Mouse (Mus musculus) adrenal gland, adult 18-20 months (tissue): ENCODE measurements around the gene Dnal4. TPM values are rescaled to one million over a fixed set of nuclear protein-coding genes. Genes with fewer than 3 reads are reported as not detected.

Source experiments
- DNase-seq, 2 experiments: peaks; one replicate each; pipeline ENCODE4 v3.0.0; 2021 to 2022; ENCODE audit warnings: low spot score in 2 of 2
- total RNA-seq, 2 experiments: library from RNA; stranded (reverse); gene quantifications; 1 replicate in 1 of 2; 2 replicates in 1 of 2; pipeline ENCODE4 v1.2.3; 2021

Dnal4 gene
- total RNA-seq, 2 experiments from 2014 or later = 15.0 to 16.6 TPM

DNA sequence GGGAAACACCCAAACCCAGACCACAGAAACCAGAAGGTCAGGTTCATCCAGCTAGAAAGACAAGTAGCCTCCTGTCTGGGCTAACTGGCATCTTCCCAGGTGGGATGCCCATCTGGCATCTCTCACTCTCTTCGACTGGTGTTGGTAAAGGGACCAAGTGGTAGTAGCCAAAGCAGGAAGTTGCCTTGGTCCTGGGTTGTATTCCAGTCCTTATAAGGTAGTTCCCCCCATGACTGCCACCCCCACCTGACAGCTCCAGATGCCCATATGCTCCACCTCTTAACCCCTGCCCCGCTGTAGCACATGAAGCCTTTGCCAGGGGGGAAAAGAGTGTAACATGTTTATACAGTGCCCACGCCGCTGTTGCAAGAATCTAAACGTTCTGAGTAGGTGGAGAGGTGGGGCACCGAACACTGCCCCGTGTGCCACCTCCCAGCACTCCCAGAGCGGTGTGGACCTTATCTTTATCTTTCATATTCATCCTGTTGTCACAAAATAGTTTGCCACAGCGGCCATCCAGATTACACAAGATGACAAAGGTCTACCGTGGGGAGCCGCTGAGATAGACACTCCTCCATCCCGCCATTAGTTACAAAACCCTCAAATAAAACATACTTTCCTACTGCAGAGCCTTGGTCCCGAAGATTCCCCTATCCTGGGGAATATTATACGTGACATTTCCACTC is 36.3 kb downstream of the Dnal4 start:
- no peak for DNase-seq

DNA sequence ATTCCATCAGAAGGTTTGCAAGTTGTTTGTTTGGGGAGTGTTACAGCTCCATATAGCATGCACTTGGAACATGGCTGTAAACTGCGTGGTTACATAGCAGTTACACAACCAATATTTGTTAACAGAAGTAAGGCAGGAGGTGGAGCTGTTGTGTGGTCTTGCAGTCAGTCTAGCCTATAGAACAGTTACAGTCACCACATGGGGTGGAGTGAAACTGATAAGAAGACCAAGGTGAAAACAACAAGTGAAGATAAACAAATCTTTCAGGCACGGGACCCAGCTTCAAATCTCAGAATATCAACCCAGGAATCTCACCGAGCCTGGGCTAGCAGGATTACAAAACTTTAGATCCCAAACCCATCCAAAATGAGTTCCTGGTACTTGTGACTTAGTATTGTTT is 36.9 kb downstream of the Dnal4 start:
- DNase-seq = no peak

DNA sequence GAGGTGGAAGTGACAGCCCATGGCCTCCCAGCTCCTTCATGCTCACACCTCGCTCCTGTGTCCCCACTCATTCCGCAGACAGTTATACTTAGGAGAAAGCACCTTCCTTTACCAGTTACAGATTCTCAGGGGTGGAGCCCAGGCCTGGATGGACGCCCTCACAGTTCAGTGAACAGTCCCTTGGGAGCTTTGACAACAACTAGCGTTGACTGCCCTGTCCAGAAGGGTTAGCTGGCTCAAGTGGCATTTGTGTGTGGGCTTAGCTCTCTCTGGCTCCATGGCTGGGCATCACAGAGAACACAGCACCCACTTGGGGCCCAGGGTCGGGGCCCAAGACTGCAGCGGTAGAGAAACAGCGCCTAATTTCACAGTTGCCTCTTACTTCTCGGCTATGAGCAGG is 43.3 kb downstream of the Dnal4 start:
- no peak for DNase-seq

DNA sequence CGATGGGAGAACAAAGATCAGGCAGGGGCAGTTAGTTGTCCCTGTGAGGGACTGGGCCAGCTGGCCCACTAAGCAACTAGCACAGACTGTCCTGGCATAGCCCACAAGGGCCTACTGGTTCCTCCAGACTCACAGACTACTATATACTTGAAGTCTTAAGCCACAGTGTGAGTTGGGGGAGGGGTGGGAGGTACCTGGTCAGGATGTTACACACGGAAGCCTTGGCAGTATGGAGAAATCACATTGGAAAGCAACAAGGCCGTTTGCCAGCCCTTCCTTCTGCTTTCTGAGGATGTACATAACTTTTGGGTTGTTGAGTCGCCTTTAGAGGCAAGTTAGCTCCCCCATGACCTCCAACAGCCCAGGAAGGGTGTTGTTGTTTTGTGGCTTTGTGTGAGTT is 44.0 kb downstream of the Dnal4 start:
- DNase-seq = no peak

DNA sequence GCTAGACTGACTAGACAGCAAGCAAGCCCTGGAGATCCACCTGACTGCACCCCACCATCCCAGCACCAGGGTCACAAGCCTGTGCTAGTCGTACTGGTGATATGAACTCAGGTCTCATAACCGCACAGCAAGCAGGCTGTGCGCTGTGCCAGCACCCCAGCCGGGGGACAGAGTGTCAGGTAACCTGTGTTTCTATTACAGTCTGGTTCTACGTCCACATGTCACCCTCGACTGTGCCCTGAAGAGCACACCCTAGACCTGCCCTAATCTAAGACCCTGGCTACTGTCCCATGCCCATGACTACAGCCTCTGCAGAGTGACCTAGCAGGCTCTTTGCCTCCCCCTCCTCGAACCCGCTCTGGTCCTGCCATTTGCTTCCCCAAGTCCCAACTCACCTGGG is 44.5 kb downstream of the Dnal4 start:
- DNase-seq = no peak

DNA sequence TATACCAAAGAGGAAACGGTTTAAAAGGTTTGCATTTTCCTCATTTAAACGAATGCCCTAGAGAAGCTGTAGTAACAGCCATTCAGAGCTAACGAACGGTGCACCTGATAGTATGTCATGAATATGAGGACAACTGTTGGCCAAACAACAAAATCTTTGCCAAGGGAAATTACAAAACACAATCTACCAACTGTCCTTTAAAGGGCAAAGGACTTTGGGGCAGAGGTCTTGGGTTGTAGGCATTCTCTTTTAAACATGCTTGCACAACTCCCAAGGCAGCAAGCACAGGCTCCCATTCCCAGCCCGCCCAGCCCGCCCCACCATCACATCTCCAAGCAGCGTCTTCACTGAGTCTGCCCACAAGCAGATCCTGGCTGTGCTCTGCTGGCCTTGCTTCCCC is 46.1 kb downstream of the Dnal4 start:
- DNase-seq = no peak

DNA sequence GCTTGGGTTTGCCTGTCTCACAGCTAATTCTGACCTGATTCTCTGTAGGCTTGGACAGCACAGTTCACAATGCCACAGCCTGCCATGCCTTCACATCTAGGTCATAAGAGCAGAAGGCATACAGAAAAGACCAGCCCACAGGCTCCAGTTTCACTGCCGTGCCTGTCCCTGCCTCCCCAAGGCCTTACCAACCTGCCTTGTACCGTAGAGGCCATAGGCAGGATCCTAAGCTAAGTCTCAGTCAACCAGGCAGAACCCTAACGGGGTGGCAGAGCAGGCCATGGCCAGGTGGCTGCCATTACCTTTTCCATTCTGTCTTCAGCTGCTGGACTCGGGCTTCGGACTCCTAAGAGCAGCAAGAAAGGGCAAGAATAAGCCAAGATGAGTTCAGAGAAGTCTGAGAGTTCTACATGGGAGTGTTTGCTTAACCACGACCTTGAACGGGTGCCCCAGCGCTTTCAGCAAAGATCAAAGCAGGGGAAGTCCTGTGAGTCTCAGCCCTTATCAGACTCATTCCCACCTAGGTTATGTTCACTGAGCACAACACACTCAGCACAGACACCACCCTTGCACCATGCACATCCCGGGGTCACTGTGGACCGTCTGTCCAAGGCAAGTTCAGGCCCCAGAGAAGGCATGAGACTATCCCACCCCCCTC is 48.8 kb downstream of the Dnal4 start:
- no peak for DNase-seq

DNA sequence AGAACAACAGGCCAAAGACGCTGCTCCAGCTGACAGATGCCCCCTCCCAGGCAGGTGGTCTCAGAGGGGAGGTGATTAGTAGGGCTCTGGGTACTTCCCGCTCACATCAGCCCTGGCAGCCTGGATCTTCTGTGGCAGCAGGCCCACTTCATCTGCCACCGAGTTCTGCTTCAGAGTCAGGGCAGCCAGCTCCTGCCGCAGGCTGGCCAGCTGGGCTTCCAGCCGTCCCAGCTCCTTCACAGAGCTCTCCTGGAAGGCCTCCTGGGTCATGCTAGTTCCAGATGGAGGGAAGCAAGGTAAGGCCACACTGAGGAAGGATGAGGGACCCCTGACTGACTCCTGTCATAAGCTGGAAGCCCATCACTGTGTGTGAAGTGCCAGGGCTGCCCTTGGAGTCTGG is 49.3 kb downstream of the Dnal4 start:
- DNase-seq = no peak

- no peak for DNase-seq
Observed at GRCm38 (mm10) chr15:79727840-79728239, 49.8 kb downstream of the Dnal4 start.

- no peak for DNase-seq
Observed at GRCm38 (mm10) chr15:79725190-79725789, 52.4 kb downstream of the Dnal4 start.

DNA sequence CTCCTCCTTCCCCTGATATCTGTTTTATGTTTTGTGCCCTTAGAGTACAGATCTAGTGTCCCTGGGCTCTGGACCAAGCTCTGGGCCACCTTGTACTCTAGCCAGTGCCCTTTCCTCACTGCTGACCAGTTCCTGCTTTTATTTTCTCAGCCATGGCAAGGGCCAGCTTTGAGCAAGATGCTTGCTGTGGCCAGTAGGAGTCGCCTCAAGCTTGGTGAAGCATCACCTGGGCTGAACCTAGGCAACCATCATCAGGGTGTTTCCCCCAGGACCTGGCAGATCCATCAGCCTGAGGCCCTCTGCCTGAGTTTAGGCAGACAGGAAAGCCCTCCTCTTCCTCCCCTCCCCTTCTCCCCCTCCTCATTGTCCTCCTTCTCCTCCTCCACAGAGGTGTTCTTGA is 54.2 kb downstream of the Dnal4 start:
- DNase-seq = no peak

GRCm38 (mm10) chr15:79720796-79721195 is 56.9 kb downstream of the Dnal4 start:
- no peak for DNase-seq

GRCm38 (mm10) chr15:79720267-79720666 is 57.4 kb downstream of the Dnal4 start:
- no peak for DNase-seq

- DNase-seq = no peak
Observed at GRCm38 (mm10) chr15:79716710-79717109, 60.9 kb downstream of the Dnal4 start.

DNA sequence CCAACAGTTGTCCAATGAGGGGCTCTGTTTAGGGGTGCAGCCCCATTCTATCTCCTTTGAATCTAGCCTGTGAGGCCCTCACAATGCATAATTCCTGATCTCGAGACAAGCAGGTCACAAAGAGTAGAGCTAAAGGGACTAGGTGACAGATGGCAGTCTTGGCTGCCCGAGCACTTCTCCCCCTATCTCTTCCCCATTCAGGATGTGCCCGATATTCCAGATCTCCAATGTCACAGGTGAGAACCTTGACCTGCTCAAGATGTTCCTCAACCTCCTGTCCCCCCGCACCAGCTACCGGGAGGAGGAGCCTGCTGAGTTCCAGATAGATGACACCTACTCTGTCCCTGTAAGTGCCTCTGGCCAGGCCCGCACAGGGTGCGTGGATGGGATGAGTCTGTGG is 62.0 kb downstream of the Dnal4 start:
- DNase-seq = no peak

Other genes starting within 250 kb of the Dnal4 start
- 100 to 1,000 TPM; 263 to 265 TPM for gene Ddx17, start 231.1 kb downstream of the Dnal4 start, total RNA-seq
- under 1 TPM; 0.50 to 0.93 TPM for gene Dmc1, start 172.7 kb downstream of the Dnal4 start, total RNA-seq
- gene Fam227a, start 118.9 kb downstream of the Dnal4 start, total RNA-seq = 1 to 10 TPM; 1.5 to 2.0 TPM
- gene Cby1, start 118.7 kb downstream of the Dnal4 start, total RNA-seq = 10 to 100 TPM; 16.9 to 18.7 TPM
- gene Tomm22, start 107.0 kb downstream of the Dnal4 start, total RNA-seq = 100 to 1,000 TPM; 102 to 112 TPM
- 10 to 100 TPM; 35.9 to 40.3 TPM for gene Josd1, start 89.9 kb downstream of the Dnal4 start, total RNA-seq
- gene Gtpbp1, start 87.0 kb downstream of the Dnal4 start, total RNA-seq = 10 to 100 TPM; 28.8 to 30.2 TPM
- 10 to 100 TPM; 53.1 to 75.3 TPM for gene Sun2, start 35.3 kb downstream of the Dnal4 start, total RNA-seq
- gene Nptxr, start 26.9 kb upstream of the Dnal4 start, total RNA-seq = 1 to 10 TPM; 5.1 to 5.5 TPM
- gene Npcd, start 56.4 kb upstream of the Dnal4 start, total RNA-seq = under 1 TPM; 0.32 to 0.89 TPM
- 10 to 100 TPM; 41.0 to 43.1 TPM for gene Cbx6, start 56.8 kb upstream of the Dnal4 start, total RNA-seq
- gene Apobec3, start 113.8 kb upstream of the Dnal4 start, total RNA-seq = 10 to 100 TPM; 12.8 to 13.0 TPM
- 10 to 100 TPM; 20.8 to 24.7 TPM for gene Cbx7, start 193.3 kb upstream of the Dnal4 start, total RNA-seq
- gene Pdgfb, start 237.1 kb upstream of the Dnal4 start, total RNA-seq = 10 to 100 TPM; 46.1 to 47.6 TPM